Mouse (Mus musculus) midbrain, embryonic 12.5 days (tissue): ENCODE results near the gene Tssk3. TPM values are rescaled to one million over a fixed set of nuclear protein-coding genes. Genes with fewer than 3 reads are reported as not detected.
A peak's percentile ranks its signal among the peaks of the same experiment; 100 is the strongest.

Experiments used
- ATAC-seq: fragments of 200-750 bp; cut with Nextera tagmentation; 2 replicates; pipeline ENCODE4 v1.8.0; 2017; ENCODE audit warnings: low read depth, moderate TSS enrichment, moderate library complexity; ENCODE audit not compliant: low FRiP score
- H3K27ac ChIP-seq: fragments of 300-500 bp; sonication (generic); replicated peaks from 2 replicates; pipeline ENCODE4 v1.5.1; 2016; ENCODE audit warnings: mild to moderate bottlenecking
- H3K27me3 ChIP-seq: fragments of 300-500 bp; sonication (generic); 2 replicates; pipeline ENCODE4 v1.6.1; 2016; ENCODE audit warnings: mild to moderate bottlenecking
- H3K36me3 ChIP-seq: fragments of 300-500 bp; sonication (generic); 2 replicates; pipeline ENCODE4 v1.6.1; 2016
- H3K4me1 ChIP-seq: fragments of 300-500 bp; sonication (generic); 2 replicates; pipeline ENCODE4 v1.6.1; 2016
- H3K4me2 ChIP-seq: fragments of 300-500 bp; sonication (generic); replicated peaks from 2 replicates; pipeline ENCODE4 v1.6.1; 2016; ENCODE audit warnings: mild to moderate bottlenecking, moderate library complexity
- H3K4me3 ChIP-seq: fragments of 300-500 bp; sonication (generic); 2 replicates; pipeline ENCODE4 v1.5.1; 2016; ENCODE audit warnings: mild to moderate bottlenecking
- H3K9ac ChIP-seq: fragments of 300-500 bp; sonication (generic); replicated peaks from 2 replicates; pipeline ENCODE4 v1.6.1; 2016; ENCODE audit warnings: mild to moderate bottlenecking, moderate library complexity
- H3K9me3 ChIP-seq: fragments of 300-500 bp; sonication (generic); 2 replicates; pipeline ENCODE4 v1.6.1; 2016; ENCODE audit warnings: mild to moderate bottlenecking
- WGBS: fragments of 180-500 bp; shearing (Covaris S2); methylation state at CpG from one replicate; pipeline ENCODE4 v1.1.7; 2016; 5-methylcytosine and 5-hydroxymethylcytosine counted together
- polyA plus RNA-seq: library from polyadenylated mRNA; unstranded; fragments of >200 nt; fragmentation: Nextera tagmentation; extraction: Ambion mirVana; gene quantifications from 2 replicates; pipeline ENCODE4 v1.2.1, GENCODE M21; 2016

Gene Tssk3
- polyA plus RNA-seq, 1 experiment from 2014 or later, result not detected

DNA sequence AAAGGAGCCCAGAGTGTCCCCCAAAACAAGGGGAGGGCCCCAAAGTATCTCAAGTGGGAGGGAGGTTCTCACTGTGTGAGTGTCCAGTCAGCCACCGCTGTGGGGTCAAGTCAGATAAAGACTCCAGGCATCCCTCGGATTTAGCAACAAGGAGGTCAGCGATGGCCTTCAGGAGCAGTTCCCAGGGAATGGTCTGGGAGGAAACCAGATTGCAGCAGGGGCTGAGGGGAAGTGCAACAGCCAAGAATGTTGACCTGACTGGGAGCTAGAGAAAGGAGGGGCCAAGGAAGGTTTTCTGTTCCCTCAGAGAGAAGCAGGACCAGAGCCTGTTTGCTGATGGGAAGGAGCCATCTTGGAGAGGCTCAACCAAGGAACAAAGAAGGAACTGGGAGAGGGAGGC lies 8.1 kb upstream of the Tssk3 start:
- Histone ChIP-seq H3K9me3 (no peaks in the 10 kb centered on the region), H3K4me2 (no peak overlapping the region), H3K4me1 (peaks cover 20% of the 10 kb centered on the region), H3K36me3 (no peaks in the 10 kb centered on the region), H3K9ac (no peak overlapping the region), H3K27ac (no peak overlapping the region), H3K27me3 (no peaks in the 10 kb centered on the region), H3K4me3 (no peak overlapping the region)
- no peak for ATAC-seq
- 72% methylated on average over 3 of the region's 3 CpGs for WGBS

DNA sequence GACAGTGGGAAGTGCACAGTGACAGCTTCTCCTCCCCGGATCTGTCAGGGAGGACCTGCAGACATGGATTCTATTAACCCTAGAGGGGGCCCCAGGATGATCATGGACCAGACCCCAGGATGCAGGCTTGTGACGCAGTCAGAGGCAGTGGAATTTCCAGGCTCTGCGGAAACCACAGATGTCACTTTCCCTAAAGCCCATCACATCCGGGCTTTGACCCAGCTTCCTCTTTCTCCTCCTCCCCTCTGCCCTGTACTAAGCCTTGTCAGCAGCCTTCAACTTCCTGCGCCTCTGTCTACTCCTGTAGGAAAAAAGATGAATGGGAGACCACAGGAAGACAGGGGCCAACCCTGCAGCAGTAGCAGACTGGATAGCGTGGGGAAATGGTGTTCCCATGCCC lies 5.8 kb upstream of the Tssk3 start:
- ATAC-seq, result no peak
- H3K9ac ChIP-seq, result peak overlapping the region; percentile 34
- peak overlapping the region; percentile 49; the same call in 1 of the 2 replicates for H3K27ac ChIP-seq

DNA sequence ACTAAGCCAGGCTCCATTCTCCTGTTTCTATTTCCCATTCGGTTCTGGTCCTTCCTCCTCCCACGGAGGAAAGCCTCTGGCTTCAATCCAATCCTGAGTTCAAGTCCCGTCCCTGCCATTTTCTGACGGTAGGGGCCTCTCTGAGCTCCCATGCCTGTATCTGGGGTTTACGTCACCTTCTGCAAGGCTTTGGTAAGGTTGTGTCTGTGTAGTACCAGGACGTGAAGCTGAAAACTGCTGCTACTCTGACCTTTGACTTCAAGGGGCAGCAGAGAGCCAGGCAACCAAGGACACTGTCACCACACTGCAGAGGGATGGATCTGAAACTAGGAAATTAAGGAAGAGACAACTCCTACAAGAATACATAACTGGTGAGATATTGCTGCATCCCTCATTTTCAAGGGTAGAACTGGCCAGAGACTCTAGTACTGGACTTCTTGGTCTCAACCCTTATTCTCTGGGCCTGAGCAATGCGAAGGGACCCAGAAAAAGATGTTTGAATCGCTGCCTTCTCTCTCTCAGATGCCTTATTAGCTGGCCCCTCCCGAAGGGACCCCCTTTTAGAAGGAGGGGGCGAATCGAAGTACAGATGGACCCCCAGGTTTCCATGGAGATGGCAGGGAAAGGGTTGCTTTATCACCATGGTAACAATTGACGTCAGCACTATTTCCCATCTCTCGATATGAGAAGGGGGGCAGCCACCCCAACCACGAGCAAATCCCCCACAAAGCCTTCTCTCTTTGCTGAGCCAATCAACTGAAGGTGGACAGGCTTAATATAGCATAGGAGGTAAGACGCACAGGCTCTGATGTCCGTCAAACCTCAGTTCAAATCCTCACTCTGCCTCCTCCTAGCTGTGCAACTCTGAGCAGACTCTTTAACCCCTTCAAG lies 5.1 kb upstream of the Tssk3 start:
- Histone ChIP-seq H3K9ac (peak overlapping the region; percentile 34), H3K4me3 (no peak overlapping the region; the same call in 1 of the 2 replicates), H3K4me1 (peaks cover 27% of the 10 kb centered on the region)

More for the DNA sequence above, 5.8 kb upstream of the Tssk3 start:
- Histone ChIP-seq H3K36me3 (no peaks in the 10 kb centered on the region), H3K9me3 (no peaks in the 10 kb centered on the region), H3K4me2 (peak overlapping the region; percentile 21; the same call in 1 of the 2 replicates), H3K4me3 (no peak overlapping the region), H3K27me3 (peaks cover 10% of the 10 kb centered on the region), H3K4me1 (peaks cover 23% of the 10 kb centered on the region)
- 46% methylated on average over 6 of the region's 6 CpGs for WGBS

DNA sequence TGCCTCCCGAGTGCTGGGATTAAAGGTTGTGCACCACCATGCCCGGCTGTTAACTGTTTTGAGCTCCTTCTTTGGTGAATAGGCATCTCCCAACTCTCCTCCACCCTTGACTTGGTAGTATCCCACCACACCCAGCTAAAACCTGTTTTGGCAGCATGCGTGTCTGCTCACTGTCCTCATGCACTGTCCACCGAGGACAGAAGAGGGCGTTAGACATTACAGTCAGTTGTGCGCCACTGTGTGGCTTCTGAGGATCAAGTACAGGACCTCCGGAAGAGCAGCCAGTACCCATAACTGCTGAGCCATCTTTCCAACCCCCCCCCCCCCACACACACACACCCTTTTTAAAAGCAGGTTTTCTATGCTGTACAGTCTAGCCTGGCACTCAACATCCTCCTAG lies 3.9 kb upstream of the Tssk3 start:
- no peak overlapping the region for H3K27ac ChIP-seq
- no peak overlapping the region for H3K9ac ChIP-seq
- no peaks in the 10 kb centered on the region for H3K9me3 ChIP-seq
- ATAC-seq, result no peak
- H3K4me3 ChIP-seq, result no peak overlapping the region
- no peaks in the 10 kb centered on the region for H3K36me3 ChIP-seq
- WGBS, result 72% methylated on average over 7 of the region's 7 CpGs
- H3K4me1 ChIP-seq, result peaks cover 29% of the 10 kb centered on the region
- H3K4me2 ChIP-seq, result no peak overlapping the region
- H3K27me3 ChIP-seq, result peaks cover 30% of the 10 kb centered on the region

More for the DNA sequence above, 5.1 kb upstream of the Tssk3 start:
- Histone ChIP-seq H3K27me3 (peaks cover 18% of the 10 kb centered on the region), H3K9me3 (no peaks in the 10 kb centered on the region), H3K27ac (peak overlapping the region; percentile 49; the same call in 1 of the 2 replicates), H3K36me3 (no peaks in the 10 kb centered on the region), H3K4me2 (peak overlapping the region; percentile 21)
- 0 out of 2 replicates have a peak, but pooled peaks have one; percentile 7 for ATAC-seq
- WGBS, result 23% methylated on average over 16 of the region's 16 CpGs

DNA sequence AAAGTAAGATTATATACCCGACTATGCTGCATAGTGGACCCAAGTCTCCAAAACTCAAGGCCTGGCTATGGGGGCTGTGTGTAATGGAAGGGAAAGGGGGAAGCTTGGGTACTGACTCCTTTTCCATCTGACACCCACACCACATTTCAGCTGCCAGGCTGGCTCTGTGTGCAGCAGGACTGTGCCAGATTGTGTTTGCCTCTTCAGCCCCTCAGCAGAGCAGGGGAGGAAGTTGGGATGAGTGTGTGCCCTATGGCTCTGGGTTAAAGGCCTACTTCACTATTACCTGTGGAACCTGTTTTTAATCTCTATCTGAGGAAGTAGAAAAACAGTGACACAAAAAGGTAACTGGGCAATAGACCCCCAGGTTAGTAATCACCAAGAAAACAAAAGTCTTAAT lies 9.7 kb downstream of the Tssk3 start:
- H3K4me1 ChIP-seq, result no peaks in the 10 kb centered on the region
- WGBS, result 93% methylated on average over 1 of the region's 1 CpGs

DNA sequence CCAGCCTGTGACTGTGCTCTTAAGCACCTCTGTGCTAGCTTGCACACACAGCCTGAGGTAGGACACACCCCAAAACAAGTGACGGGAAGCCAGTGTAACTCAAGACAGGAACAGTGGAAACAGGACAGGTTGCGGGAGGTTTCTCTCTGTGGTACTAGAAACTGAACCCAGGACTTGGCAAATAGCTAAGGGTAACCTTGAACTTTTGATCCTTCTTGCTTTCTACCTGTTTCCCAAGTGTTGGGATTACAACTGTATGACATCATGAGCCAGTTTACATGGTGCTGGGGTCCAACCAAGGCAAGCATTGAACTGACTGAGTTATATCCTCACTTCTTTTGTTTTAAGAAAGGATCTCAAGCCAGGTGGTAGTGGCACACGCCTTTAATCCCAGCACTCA lies 11.0 kb downstream of the Tssk3 start:
- ATAC-seq, result no peak
- Histone ChIP-seq H3K4me1 (no peaks in the 10 kb centered on the region), H3K9ac (no peak overlapping the region), H3K9me3 (no peaks in the 10 kb centered on the region), H3K27me3 (no peaks in the 10 kb centered on the region), H3K27ac (no peak overlapping the region), H3K36me3 (peaks cover 88% of the 10 kb centered on the region), H3K4me3 (no peak overlapping the region), H3K4me2 (no peak overlapping the region)
- 90% methylated on average over 3 of the region's 3 CpGs for WGBS

More for the DNA sequence above, 9.7 kb downstream of the Tssk3 start:
- Histone ChIP-seq H3K4me2 (no peak overlapping the region), H3K36me3 (peaks cover 90% of the 10 kb centered on the region), H3K9ac (no peak overlapping the region), H3K27me3 (no peaks in the 10 kb centered on the region), H3K4me3 (no peak overlapping the region), H3K9me3 (no peaks in the 10 kb centered on the region), H3K27ac (no peak overlapping the region)
- no peak for ATAC-seq

DNA sequence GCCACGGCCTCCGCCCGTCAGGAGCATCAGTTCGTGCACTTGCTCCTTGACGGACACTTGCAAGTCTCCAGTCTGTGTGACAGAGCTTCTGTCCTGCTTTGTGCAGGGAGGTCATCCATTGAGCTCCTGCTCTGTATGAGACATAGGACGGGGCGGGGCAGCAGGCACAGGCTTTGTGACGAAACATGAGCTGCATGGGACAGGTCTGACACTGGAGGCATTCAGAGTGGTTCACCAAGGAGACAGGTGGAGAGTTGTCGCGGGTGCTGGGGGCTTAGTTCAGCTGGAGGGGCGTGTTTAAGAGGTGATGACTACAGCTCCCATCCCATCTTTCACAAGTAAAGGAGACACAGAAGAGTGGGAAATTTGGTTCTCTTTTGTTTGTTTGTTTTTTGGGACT lies 14.8 kb downstream of the Tssk3 start:
- no peak overlapping the region for H3K4me2 ChIP-seq
- no peak overlapping the region for H3K9ac ChIP-seq
- H3K9me3 ChIP-seq, result no peaks in the 10 kb centered on the region
- no peak for ATAC-seq
- H3K27ac ChIP-seq, result no peak overlapping the region
- no peaks in the 10 kb centered on the region for H3K4me1 ChIP-seq
- peaks cover 90% of the 10 kb centered on the region for H3K36me3 ChIP-seq
- WGBS, result 94% methylated on average over 11 of the region's 11 CpGs
- no peaks in the 10 kb centered on the region for H3K27me3 ChIP-seq
- H3K4me3 ChIP-seq, result no peak overlapping the region

DNA sequence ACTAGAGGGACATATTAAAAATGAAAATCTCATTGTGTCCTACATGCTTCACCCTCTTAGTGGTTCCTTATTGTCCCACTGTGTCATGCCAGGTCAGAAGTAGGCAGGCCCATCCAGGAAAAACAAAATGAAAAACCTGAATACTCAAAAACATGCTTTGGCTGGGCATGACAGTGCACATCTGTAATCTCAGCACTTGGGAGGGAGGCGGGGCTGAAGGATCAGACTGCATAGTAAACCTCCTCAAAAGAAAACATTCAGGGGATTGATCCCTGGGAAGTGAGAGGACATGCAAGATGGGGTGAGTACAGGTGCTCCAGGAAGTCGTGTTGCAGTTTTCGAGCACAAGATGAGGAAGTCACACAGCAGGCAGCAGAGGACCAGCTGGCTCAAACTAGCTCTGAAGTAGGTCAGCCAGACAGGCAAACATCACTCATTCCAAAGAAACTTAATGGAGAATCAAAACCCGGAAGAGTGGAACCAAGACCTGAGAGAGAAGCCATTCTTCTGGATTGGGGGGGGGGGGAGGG lies 26.5 kb downstream of the Tssk3 start:
- Histone ChIP-seq H3K27me3 (no peaks in the 10 kb centered on the region), H3K9me3 (no peaks in the 10 kb centered on the region), H3K4me1 (peaks cover 11% of the 10 kb centered on the region), H3K36me3 (peaks cover 54% of the 10 kb centered on the region), H3K9ac (no peak overlapping the region), H3K4me2 (no peak overlapping the region), H3K4me3 (no peak overlapping the region), H3K27ac (no peak overlapping the region)
- WGBS, result 77% methylated on average over 4 of the region's 4 CpGs
- ATAC-seq, result no peak

DNA sequence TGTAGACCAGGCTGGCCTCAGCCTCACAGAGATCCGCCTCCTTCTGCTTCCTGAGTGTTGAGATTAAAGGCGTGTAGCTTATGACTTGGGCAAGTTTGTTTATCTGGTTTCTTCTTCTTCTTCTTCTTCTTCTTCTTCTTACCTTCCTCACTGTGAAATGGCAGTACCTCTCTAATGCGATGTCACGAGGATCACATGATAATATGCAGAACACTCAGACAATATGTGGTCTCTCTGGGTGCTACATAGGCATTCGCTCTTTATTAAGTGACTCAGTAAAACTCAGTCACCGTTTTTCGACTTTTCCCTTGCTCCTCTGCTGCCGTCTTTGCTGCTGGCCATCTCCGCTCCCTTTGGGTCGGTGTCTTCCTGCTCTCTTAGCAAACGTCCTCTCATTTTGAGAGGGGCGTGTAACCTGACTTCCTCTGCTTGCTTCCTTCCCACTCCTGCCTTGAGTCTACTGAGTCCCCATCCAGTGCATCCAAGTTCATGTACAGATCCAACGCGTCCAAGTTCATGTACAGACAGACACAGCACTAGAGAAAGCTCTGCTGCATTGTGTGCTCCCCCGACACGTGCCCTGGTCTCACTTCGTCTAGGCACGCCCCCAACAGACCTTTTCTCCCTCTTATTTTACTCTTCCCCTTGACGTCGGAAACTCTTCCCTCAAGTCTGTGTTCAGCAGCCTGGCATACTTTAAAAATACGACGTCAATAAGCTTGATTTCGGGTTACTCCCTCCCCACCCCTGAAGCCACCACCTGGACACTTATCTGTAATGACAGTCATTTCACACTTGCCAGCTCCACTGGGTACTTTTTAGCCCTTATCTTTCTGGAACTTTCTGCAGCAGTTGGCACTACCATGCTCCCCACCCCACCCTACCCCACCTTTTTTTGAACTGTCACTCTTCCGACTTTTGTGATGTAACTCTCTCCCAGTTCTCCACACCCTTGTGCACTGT lies 27.4 kb downstream of the Tssk3 start:
- Histone ChIP-seq H3K9ac (no peak overlapping the region), H3K4me1 (peaks cover 11% of the 10 kb centered on the region), H3K9me3 (no peaks in the 10 kb centered on the region), H3K36me3 (peaks cover 44% of the 10 kb centered on the region), H3K27me3 (no peaks in the 10 kb centered on the region), H3K4me3 (no peak overlapping the region), H3K4me2 (0 out of 2 replicates have a peak overlapping the region, but pooled peaks have one; percentile 87), H3K27ac (no peak overlapping the region)
- no peak for ATAC-seq
- 87% methylated on average over 24 of the region's 24 CpGs for WGBS

DNA sequence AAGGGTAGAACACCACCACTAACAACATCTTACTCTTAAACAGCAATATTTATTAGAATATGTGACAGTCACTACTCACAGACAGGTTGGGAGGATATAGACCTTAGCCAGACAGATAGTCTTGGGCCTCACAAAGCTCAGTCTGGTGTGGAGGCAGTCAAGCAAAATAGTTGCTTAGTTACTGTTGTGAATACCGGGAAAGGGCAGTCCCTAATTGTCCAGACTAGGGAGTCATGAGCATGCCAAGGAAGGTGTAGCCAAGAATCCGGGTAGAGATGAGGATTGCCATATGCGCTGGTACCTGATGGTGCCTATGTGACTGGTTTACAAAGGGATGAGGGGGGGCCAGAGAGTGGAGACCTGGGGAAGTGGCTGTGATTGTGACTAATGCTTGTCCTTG lies 28.7 kb downstream of the Tssk3 start:
- WGBS, result 49% methylated on average over 3 of the region's 3 CpGs
- no peaks in the 10 kb centered on the region for H3K9me3 ChIP-seq
- H3K4me1 ChIP-seq, result peaks cover 11% of the 10 kb centered on the region
- peaks cover 32% of the 10 kb centered on the region for H3K36me3 ChIP-seq
- H3K4me2 ChIP-seq, result peak overlapping the region; percentile 87
- H3K27ac ChIP-seq, result no peak overlapping the region
- peak overlapping the region; percentile 77 for H3K4me3 ChIP-seq
- H3K9ac ChIP-seq, result peak overlapping the region; percentile 80
- no peaks in the 10 kb centered on the region for H3K27me3 ChIP-seq
- no peak for ATAC-seq

DNA sequence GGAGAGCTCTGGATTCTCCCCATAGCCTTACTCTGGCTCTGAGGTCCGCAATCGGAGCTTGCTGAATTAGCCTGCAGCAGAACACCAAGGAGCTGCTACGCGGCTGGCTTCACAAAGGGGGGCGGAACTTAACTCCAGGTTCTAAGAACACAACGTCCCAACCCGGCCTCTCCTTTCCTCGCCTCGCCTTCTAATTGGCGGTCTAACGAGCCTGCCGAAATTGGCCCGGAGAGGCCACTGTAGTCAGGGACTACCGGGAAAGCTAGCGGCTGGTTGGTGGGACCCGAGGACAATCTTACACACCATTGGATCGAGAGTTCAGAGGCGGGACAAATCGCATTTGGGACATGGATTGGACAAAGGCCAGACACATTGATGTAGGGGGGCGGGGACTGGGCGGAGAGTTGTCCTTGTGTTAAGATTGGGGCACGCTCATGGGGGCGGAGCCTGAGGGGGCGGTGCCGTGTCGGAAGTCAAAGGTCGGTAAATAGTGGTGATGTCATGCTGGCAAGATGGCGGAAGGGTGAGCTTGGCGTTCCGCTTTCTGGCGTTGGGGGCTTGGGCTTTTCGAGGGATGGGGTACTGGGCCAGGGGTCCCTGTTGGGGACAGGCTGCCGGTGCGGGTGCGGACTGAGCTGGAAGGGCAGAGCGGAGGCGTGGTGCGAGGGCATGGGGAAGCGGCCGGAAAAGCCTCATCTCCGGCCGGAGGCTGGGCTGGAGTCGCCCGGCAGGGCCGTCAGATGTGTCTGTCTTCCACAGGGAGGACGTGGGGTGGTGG lies 29.4 kb downstream of the Tssk3 start, which contains the start of gene Bsdc1:
Bsdc1 (plus strand) TSS at position 399 of the 778 bp plus-strand sequence.
- no peaks in the 10 kb centered on the region for H3K27me3 ChIP-seq
- peak within 1 kb of the TSS; percentile 80 for H3K9ac ChIP-seq
- peak; percentile 99 for ATAC-seq
- H3K4me1 ChIP-seq, result peaks cover 11% of the 10 kb centered on the region
- H3K36me3 ChIP-seq, result peaks cover 24% of the 10 kb centered on the region
- H3K4me3 ChIP-seq, result peak within 1 kb of the TSS; percentile 77
- peak within 1 kb of the TSS; percentile 87 for H3K4me2 ChIP-seq
- no peaks in the 10 kb centered on the region for H3K9me3 ChIP-seq
- WGBS, result under 1% methylated on average over 45 of the region's 46 CpGs
- H3K27ac ChIP-seq, result peak within 1 kb of the TSS; percentile 94
